Mouse (Mus musculus) spleen, postnatal 14 days (tissue): ENCODE measurements around the gene Mbnl2.
"Not testable (repeated sequence)": the region's sequence is repeated elsewhere in the genome, so short reads cannot be mapped to it uniquely, and the experiment has no call there.

Source experiments
- DNase-seq, 2 experiments: peaks; one replicate each; pipeline ENCODE4 v3.0.0; 2021 to 2022; ENCODE audit warnings: low spot score in 2 of 2

The Mbnl2 gene

DNA sequence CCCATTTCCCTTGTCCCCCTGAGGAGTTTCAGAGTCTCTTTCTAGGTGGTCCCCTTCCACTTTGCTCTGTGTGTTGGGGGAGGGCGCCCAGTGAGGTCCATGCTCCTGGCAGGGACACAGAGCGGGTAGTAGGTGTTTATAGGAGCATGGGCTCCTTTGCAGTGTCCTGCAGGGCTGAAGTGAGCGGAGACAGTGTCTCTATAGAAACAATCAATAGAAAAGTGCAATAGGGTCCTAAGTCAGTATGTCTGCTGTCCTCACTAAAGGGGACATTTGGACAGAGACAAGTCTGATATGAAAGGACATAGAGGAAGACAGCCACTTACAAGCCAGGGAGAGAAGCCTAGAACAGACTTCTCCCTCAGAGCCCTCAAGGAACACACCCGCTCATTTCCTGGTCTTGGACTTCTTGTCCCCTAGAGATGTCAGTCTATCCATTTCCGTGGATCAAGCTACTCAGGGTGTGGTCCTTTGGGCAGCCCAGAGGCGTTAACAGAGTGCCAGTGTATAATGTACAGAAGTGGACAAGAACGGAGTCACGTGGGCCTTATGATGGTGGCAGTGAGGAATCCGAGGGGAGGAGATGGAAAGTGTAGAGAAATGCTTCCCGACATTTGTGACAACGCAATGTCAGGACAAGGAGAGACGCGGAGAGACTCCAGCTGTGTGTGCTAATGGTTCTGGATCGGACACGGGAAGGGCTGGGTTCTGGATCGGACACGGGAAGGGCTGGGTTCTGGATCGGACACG, 82.0 kb downstream of the Mbnl2 start:
- no peak for DNase-seq

DNA sequence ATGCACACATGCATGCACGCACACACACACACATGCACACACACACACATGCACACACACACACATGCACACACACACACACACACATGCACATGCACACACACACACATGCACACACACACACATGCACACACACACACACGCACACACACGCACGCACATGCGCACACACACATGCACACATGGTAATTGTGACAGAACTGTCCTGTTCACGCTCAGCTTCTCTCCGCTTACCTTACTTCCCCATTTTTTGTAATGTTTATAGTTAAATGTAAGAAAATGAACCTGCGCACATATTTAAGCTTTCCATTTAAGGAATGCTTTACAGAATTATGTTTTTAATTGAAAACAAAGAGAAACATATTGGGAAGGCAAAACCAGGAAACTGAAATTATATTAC, 84.1 kb downstream of the Mbnl2 start:
- DNase-seq, result not testable (repeated sequence)

DNA sequence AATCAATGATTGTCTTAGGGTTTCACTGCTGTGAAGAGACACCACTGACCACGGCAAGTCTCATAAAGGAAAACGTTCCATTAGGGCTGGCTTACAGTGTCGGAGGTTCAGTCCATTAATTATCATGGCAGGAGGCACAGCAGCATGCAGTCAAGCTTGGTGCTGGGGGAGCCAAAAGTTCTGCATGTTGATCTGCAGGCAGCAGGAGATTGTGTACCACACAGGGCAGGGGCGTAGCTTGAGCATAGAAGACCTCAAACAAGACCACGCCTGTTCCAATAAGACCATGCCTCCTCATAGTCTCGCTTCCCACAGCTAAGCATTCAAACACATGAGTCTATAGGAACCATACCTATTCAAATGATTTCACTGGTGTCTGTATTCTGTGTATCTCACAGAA, 85.7 kb downstream of the Mbnl2 start:
- DNase-seq, result no peak

DNA sequence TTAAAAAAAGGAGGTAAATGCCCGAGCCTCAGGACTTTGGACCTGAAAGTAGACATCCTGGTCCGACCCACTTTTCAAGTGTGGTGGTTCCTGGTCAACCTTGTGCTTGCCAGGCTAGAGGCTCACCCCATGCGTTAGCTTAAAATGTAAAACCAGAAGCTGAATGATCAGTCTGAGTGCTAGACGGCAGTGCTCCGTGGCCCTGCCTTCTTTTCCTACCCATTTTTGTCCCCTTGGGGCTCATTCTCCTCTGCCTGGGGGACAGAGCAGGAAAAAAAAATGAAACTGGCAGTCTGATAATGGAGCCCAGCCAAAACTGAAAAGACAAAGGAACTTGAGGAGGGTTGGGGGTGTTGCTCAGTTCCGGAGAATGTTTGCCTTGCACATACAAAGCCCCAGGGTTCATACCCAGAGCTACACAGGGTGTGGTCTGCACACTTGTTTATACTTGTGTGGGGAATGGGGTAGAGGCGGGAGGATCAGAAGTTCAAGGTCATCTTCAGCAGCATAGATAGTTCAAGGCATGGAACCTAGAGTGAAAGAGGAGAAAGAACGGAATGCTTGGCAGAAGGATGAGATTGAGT, 87.0 kb downstream of the Mbnl2 start:
- DNase-seq, result no peak

DNA sequence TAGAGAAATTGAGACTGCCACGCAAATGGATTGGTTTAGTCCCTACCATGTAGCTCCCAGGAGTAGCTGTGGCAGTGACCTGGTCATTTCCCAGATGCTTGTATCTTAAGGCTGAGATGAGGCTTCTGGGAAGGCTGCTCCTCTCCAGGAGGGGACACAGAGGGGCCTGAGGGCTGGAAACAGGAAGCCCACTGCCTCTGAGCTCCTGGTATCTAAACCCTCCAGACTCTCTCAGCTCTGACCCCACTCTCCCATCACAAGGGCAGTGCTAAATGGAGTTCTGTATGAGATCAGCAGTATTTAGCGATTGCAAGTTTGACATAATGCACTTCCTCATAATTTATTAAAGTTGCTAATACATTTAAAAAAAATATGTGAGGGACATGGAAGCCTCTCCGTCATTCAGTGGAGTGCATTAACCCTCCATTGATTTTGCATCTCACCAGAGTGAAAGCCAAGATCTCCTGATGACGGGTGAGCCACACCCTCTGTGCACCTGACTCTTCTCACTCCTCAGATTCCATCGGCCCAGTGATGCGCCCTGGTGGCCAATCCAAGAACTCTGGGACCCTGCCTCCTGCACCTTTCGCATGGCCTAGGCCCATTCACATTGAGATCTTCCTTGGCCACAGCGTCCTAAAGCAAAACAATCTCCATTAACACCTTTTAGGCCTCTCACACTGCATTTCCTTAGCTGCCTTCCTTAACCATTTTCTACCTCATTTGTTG, 87.8 kb downstream of the Mbnl2 start:
- DNase-seq, result no peak

DNA sequence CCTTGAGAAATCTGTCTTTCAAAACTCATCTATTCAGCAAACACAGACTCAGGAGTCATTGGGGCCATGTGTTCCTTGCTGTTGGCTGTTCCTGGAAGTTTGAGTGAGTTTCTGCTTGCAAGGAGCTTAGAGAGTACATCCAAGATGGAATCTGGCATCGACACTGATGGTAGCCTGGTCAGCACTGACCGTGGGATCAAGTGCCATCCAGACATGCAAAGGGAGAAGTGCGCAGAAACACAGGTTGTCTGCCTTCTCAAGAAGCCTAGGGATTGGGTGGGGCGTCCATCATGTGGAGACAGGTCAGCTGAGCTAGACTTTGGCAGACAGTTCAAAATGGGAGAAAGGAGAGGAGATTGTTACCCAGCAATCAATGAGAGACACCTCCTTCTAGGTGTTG, 89.6 kb downstream of the Mbnl2 start:
- DNase-seq, result no peak

DNA sequence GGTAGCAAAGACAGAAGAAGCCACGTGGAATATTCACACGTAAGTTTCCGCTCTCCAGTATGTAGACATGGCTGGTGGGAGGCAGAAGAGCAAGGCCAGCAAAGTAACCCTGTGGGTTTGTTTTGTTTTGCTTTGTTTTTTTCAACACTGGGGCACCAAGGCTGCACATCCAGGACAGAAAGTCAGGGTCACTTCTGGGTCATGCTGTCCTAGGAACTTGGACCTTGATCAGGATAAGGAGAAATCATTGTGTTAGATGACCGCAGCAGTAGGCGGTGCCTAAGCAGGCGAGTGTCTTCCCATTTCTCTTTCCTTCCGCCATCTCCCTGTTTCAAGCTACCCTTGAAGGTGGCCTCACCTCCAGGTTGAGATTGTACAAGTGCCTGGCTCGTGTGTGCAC, 91.5 kb downstream of the Mbnl2 start:
- DNase-seq, result no peak

DNA sequence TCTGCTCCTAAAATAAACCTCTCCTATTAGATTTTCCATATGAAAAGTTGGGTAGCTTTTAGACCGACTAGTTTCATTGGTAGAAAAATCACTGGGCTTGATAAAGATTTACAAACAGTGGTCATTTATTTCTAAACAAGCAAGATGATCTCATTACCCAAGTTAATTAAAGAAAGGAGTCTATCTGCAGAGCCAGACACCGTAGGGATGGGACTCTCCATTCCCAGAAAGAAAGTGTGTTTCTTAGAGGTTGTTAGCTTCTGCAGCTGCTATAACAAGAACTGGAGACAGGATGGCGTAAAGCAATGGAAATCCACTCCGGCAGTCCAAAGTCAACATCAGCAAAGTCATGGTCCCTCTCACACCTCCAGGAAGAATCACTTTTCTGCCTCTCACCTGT, 92.1 kb downstream of the Mbnl2 start:
- no peak for DNase-seq

DNA sequence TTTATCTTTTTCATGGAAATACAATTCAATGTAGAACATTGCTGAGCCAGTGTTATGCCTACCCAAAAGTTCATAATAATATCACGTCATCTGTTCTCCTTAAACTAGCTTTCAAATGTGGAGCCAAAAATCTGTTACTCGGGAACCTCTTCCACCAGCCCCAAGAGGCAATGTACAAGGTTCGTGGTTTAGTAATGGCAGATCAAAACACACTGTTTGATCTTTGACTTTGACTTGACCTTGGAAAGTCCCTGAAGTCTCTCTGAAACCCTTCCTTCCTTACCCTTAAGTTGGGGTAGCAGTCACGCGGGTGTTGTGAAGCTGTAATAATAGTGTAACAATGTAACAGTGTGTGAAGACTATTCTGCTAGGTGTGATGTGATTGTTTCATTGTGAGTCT, 93.0 kb downstream of the Mbnl2 start:
- no peak for DNase-seq

DNA sequence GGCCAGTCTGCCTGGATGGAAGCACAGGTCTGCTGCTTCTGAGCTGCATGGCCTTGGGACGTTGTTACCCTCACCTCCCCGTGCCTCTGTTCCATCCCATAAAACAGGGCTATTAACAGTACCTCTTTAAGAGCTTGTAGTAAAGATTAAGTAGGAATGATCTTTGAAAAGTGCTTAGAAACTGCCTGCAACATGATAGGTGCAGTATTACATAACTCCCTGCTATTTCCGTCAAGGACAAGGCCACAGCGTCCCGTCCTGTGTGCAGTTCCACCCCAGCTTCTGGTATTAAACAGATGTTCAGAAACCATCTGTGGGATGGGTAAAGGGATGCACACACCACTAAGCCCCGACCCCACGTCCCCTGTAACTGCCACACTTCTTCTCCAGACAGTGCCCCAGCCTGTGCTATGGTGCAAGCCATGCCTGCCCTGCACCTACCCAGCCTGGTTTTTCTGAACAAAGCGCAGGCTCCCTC, 93.5 kb downstream of the Mbnl2 start:
- no peak for DNase-seq

DNA sequence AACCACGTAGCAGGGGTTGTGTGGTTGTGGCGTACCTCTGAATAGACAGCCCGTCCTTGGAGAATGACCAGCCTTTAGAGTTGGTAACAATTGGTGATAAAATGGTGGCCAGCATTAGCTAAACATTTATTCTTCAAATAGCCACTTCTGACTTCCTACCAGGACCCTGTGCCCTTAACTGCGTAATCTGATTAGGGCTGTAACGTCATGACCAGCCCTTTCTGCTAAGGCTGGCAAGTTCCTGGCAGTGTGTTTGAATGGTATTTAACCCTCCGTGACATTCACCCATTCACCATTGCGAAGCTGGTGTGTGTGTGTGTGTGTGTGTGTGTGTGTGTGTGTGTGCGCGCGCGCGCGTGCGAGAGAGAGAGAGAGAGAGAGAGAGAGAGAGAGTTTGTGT, 94.6 kb downstream of the Mbnl2 start:
- no peak for DNase-seq

DNA sequence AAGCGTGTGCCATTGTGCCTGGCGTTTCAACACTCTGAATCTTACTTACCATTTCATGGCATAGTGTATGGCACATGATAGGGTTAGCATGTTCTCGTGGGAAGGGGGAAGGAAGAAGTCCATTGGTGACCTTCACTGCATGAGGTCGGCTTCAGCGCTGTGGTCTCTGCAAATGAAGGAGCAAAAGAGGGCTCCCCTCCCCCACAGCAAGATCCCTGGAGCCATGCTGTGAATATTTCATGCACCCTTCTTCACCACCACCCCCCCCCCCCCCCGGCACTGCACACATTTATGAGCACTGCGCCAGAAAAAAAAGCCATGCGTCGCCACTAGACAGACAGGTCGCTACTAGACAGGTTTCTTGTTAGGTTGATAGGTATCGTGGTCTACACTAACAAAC, 95.2 kb downstream of the Mbnl2 start:
- DNase-seq, result no peak

DNA sequence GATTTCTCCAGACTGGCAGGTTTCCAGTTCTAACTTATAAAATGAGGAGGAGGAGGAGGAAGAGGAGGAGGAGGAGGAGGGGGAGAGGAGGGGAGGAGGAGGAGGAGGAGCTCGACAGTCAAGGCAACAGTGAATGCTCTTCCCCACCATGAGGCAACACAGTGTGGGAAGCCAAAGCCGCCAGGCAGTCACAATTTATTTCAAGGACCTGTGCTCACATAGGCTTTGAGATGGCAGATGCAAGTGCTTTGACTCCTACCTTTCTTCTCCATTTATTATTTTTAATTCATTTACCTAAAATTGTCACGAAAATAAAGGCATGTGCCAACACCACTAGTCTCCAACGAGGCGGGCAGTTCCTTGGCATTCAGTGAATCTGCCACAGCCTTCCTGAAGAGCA, 95.7 kb downstream of the Mbnl2 start:
- no peak for DNase-seq

DNA sequence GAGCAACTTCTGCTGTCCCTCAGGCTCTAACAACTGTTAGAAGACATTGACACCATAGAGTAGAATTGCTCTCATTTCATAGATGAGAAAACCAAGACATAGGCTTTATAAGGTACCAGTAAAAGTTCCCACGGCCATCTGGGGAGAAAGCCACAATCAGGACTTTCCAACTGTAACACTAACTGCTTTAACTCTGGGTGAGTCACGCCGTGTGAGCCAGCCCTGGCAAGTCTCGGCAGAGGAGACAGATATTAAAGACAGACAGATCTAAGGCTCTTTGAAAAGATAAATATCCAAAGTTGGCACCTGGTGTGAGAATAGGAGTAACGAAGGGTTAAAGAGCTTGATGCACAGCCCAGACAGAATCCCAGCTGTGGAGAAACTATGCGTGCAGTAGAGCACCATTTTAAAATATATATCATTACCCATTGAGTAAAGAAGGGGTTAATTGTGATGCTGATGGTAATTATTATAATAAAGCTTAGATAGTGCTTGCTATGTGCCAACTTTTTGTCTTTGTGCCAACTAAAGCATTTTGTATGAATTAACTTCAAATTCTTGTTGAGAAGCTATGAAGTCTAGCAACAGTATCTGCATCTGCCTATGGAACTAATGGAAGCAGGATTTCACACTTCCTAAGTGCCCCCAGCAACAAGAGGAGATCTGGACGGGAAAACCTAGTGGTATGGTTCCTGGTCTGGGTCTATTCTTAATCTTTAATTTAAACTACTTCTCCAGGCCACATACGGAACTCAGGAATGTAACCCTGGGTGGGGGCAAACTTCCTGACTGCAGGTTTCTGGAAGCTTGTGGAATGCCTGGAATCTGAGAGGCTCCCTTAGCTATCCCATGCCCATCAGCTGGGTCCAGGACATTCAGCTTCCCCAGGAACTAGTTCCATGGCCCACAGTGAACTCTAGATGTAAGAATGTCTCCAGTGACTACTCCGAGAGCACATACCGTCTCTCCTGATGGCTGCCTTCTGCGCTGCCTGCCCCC, 97.9 kb downstream of the Mbnl2 start:
- DNase-seq, result no peak

DNA sequence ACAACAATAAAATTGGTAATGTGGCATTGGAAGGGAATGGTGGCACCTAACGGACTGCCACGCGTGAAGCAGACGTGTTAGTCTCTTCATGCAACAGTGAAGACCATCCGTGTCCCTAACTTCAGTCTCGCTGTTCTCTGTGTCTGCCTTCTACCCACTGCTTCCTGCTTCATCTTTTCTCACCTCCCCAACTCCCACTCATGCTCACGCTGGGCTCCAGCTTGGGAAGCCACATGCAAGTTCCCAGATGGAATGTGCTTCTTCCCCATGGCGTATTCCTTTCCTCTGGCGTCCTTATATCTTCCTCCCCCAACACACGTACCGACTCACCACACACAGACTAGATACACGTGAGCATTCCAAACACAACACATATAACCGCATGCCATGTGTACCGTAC, 99.3 kb downstream of the Mbnl2 start:
- DNase-seq, result no peak

DNA sequence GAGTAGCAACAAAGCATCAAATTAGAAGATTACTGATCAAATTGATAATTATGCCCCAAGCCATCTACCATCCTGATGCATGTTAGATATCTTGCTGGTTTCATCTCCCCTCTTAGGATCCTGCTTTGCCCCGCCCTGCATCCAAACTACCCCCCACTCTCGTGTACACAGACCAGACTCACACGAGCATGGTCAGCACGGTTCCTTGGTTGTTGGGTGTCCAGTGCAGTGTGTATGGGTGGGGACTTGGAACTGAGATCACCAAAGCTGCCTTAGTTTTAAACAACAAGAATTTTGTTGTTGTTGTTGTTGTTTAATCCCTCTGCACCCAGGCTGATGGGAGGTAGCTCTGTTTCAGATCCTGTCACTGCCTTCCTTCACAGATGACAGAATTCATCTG, 101.7 kb downstream of the Mbnl2 start:
- DNase-seq, result no peak

DNA sequence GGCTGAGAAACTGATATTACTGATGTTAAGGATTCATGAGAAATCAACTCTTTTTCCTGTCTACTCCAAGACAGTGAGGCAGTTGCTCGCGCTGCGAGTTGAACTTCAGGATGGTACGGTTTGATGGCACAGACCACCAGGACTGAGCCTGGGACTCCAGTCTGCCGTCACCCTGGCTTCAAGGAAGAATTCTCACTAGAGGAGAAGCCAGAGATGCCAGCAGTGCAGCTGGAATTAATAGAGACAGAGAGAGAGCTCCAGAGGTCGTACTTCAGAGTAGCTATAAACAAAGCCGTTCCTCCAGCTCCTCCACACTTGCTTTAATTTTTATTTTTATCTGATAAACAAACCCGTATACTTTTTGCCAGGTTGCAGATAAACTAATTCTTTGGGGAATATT, 102.5 kb downstream of the Mbnl2 start:
- no peak for DNase-seq

DNA sequence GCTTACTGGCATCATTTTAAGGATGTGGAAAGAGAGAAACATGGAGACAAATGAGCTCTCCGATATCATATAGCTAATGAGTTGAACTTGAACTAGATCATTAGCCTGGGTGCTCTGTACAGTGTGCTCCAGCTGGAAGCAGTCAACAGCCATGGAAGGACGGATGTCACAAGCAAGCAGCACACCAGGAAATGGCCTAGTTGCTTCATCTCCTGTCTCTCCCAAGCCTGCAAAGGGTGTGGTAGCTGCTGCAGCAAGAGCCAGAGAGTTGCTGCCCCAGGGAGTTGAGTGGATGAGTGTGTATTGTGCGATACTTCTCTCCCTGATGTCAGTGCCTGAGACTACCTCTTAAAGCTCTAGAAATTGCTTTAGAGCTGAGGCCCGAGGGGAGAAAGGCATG, 104.2 kb downstream of the Mbnl2 start:
- DNase-seq, result no peak

DNA sequence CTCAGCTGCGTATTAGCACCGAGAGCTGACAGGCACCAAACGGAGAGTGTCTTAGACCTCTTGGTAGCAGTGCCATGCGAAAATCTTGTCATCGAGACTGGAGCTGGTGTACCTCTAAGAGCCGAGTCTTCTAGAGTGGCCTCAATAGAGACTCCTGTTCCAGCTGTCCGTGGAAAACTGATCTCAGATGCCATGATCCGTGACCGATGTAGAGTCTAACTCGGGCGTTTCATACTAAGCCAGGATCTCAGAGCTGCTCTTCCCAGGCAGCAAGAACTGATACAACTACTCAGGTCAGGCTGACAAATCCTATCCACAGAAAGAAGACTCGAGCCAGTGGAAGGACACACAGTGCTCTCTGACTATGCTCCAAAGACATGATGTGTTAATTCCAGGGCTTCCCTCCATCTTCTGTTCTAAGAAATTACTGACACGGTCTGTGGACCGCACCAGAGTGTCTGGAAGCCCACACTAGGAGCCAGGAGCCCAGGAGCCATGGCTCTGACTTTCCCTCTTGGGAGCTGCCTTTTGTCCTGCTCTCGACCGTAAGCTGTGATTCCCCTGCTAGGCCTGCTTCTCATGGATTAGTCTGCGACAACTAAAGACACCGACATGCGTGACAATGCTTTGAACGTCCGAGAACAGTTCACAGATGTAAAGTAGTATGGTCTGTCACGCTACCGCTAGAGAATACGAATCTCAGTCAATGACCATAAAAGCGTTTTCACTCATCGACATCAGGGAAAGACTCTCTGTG, 106.1 kb downstream of the Mbnl2 start:
- no peak for DNase-seq

DNA sequence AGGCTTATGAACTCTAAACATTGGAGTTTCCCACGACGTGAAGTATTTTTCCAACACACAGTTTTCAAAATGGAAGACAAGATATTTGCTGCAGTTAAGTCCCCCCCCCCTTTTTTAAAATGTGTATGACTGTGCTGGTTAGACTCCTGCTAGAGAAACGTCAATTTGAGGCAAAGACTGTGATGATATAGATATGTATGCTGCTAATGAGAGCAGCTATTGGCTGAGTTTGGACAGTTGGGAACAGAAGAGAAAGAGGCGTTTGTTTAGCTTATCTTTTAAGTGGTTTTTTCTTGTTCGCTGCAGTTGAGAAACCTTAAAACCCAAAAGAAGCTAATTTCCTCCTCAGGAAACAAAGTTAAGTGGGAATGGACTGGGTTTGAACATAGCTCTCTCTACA, 106.7 kb downstream of the Mbnl2 start:
- DNase-seq, result no peak

DNA sequence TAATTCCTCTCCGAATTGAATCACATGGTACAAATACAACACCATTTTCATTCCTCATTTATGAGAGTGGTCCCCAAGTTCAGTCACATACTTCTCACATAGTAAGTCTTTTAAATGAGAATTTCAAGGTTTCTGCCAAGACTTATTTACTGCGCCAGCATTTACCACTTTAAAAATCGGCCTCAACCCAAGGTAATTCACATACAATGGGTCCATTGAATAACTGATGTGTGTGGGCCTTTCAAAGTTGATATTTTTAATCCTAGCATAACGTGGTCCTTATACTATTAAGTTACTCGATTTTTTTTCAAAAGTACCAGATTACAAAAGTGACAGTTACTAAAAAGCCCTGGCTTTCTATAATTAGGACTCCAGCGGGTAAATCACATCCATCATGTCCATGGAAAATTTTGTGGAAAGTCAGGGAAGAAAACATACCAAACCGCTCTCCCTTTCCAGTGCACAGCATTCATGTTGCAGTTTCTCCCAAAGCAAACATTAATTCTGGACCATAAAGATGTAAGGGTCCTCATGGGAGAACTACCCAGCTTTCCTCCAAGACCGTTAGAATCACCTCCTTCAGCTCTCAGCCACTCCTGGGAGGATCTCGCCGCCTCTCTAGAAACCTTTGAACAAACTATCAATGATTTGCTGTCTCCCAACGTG, 107.8 kb downstream of the Mbnl2 start:
- DNase-seq, result no peak
